Mouse (Mus musculus): ENCODE measurements around the gene Pjvk. TPM values are rescaled to one million over a fixed set of nuclear protein-coding genes. Genes with fewer than 3 reads are reported as not detected.

The Pjvk gene
- total and polyA plus RNA-seq, 2 experiments from 2014 or later: 1.3 TPM; not detected in 1

DNA sequence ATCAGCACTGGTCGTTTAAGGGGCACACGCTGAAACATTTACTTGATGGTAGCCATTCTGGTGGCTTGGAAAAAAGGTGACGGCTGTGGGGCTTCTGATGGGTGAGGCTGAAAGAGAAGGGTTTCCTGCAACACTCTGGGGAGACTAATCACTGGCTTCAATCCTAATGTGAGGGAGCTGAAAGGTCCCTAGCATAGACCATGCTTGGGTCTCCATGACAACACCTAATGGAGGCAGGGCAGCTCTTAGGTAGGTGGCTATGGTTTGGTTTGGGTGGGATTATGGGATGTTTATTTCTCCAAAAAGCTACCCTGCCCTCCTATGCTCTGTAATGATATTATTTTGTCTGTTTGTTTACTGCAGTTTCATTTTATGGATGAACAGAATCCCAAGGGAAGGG is 7.2 kb downstream of the Pjvk start:
- WGBS: 78% methylated on average over 3 of the region's 3 CpGs
- Histone ChIP-seq H3K9ac (replicated peaks; ENCODE audit: low read length, poor library complexity, severe bottlenecking) (no peak overlapping the region), H3K9me3 (ENCODE audit: low read length) (no peaks in the 10 kb centered on the region), H3K4me2 (ENCODE audit: low read depth, low read length, poor library complexity, severe bottlenecking) (no peak overlapping the region), H3K4me1 (ENCODE audit: insufficient read depth, low read length) (no peaks in the 10 kb centered on the region), H3K4me3 (ENCODE audit: low read depth, low read length) (no peak overlapping the region), H3K27ac (ENCODE audit: low read depth, low read length) (no peak overlapping the region), H3K36me3 (ENCODE audit: insufficient read depth, low read length) (no peaks in the 10 kb centered on the region), H3K27me3 (ENCODE audit: insufficient read depth, low read length) (no peaks in the 10 kb centered on the region)
- DNase-seq (ENCODE audit: low spot score) (no peak), ATAC-seq (ENCODE audit: low FRiP score) (no peak)
- no peak for TF ChIP-seq CTCF (IDR thresholded peaks at IDR 0.05)

DNA sequence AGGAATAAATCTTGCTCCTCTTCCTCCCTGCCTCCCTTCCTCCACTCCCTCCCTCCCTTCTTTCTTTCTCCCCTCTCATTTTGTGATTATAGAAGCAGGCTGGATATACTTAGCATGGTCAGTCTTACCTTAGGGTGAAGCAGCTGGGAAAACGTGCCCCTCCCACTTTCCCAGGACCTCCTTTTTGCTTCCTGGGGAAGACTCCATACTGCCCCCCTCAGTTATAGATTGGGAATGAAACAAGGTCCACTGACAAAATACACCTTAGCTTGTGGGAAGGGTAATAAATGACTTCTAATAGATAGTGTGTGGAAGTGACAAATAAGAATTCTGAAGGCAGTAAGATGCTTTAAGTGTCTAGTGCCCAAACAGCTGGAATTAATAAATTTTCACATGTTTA is 7.7 kb downstream of the Pjvk start:
- H3K4me3 ChIP-seq (ENCODE audit: low read depth, low read length): no peak overlapping the region
- ATAC-seq (ENCODE audit: low FRiP score): no peak
- H3K27me3 ChIP-seq (ENCODE audit: insufficient read depth, low read length): no peaks in the 10 kb centered on the region
- H3K4me1 ChIP-seq (ENCODE audit: insufficient read depth, low read length): no peaks in the 10 kb centered on the region
- no peaks in the 10 kb centered on the region for H3K36me3 ChIP-seq (ENCODE audit: insufficient read depth, low read length)
- H3K9ac ChIP-seq (replicated peaks; ENCODE audit: low read length, poor library complexity, severe bottlenecking): no peak overlapping the region
- TF ChIP-seq CTCF (IDR thresholded peaks at IDR 0.05): peak; percentile 38
- H3K4me2 ChIP-seq (ENCODE audit: low read depth, low read length, poor library complexity, severe bottlenecking): no peak overlapping the region
- no peaks in the 10 kb centered on the region for H3K9me3 ChIP-seq (ENCODE audit: low read length)
- no peak for DNase-seq (ENCODE audit: low spot score)
- WGBS: 8% methylated on average over 1 of the region's 1 CpGs
- no peak overlapping the region for H3K27ac ChIP-seq (ENCODE audit: low read depth, low read length)

DNA sequence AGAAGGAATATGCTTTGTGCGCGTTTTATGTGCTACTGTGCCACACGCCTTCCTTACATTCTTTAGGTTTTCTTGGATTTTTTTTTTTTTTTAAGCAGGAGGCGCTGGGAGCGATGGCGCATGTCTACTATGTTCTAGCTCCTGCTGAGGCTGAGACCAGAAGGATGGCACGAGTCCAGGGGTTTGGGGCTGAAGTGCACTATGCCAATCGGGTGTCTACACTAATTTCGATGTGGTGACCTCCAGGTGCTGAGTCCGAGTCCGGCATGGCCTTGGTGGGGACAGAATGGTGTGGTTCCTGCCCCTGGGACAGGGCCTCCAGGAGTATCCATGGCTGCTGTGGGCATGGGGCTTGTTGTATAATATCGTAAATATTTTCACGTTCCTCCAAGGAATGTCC is 10.3 kb downstream of the Pjvk start:
- ATAC-seq (ENCODE audit: low FRiP score) (no peak), DNase-seq (ENCODE audit: low spot score) (no peak)
- 81% methylated on average over 13 of the region's 13 CpGs for WGBS
- H3K36me3 ChIP-seq (ENCODE audit: insufficient read depth, low read length): no peaks in the 10 kb centered on the region
- H3K27ac ChIP-seq (ENCODE audit: low read depth, low read length): no peak overlapping the region
- no peak overlapping the region for H3K4me2 ChIP-seq (ENCODE audit: low read depth, low read length, poor library complexity, severe bottlenecking)
- no peaks in the 10 kb centered on the region for H3K27me3 ChIP-seq (ENCODE audit: insufficient read depth, low read length)
- H3K4me1 ChIP-seq (ENCODE audit: insufficient read depth, low read length): no peaks in the 10 kb centered on the region
- no peak overlapping the region for H3K9ac ChIP-seq (replicated peaks; ENCODE audit: low read length, poor library complexity, severe bottlenecking)
- TF ChIP-seq CTCF (IDR thresholded peaks at IDR 0.05): no peak
- H3K9me3 ChIP-seq (ENCODE audit: low read length): no peaks in the 10 kb centered on the region
- H3K4me3 ChIP-seq (ENCODE audit: low read depth, low read length): no peak overlapping the region

DNA sequence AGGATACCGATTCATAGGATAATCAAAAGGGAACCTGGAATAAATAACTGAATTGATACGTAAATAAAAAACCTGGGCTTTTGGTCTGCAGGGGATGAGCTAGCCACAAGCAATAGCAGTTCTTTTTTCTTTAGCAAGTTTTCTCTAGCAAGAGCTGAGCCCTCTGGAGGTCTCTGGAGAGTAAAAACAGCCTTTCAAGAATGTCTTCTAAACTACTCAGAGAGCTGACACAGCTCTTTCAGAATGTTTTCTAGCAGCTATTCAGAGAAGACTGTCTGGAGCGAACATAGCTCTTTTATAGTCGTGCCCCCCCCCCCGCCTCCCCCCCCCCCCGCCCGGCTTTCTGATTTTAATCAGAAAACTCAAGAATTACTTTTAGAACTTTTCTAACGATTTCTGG is 11.1 kb downstream of the Pjvk start:
- Histone ChIP-seq H3K9me3 (ENCODE audit: low read length) (no peaks in the 10 kb centered on the region), H3K27me3 (ENCODE audit: insufficient read depth, low read length) (no peaks in the 10 kb centered on the region), H3K27ac (ENCODE audit: low read depth, low read length) (no peak overlapping the region), H3K9ac (replicated peaks; ENCODE audit: low read length, poor library complexity, severe bottlenecking) (no peak overlapping the region), H3K4me3 (ENCODE audit: low read depth, low read length) (no peak overlapping the region), H3K4me2 (ENCODE audit: low read depth, low read length, poor library complexity, severe bottlenecking) (no peak overlapping the region), H3K4me1 (ENCODE audit: insufficient read depth, low read length) (no peaks in the 10 kb centered on the region), H3K36me3 (ENCODE audit: insufficient read depth, low read length) (no peaks in the 10 kb centered on the region)
- DNase-seq (ENCODE audit: low spot score): peak; percentile 36
- 47% methylated on average over 5 of the region's 8 CpGs for WGBS
- no peak for ATAC-seq (ENCODE audit: low FRiP score)
- TF ChIP-seq CTCF (IDR thresholded peaks at IDR 0.05): 0 out of 2 replicates have a peak, but pooled peaks have one; percentile 4

DNA sequence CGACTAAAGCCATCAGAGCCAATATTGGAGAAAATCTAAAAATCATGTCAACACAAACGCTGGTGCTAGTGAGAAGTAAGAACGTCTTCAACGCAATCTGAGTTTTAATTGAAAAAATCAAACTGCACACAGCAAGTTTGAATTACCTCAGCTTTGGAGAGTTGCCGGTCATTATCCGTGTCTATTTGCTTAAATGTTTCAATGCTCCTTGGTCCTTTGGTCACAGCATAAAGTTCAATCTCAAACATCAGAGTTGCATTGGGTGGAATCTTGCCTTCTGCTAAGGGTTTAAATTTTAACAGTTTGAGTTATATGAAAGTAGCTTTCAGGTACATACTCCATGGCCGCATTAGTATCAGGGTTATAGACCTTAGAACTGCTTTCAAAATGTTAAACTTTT is 17.3 kb downstream of the Pjvk start:
- TF ChIP-seq CTCF (IDR thresholded peaks at IDR 0.05): no peak
- Histone ChIP-seq H3K9me3 (ENCODE audit: low read length) (no peaks in the 10 kb centered on the region), H3K4me3 (ENCODE audit: low read depth, low read length) (no peak overlapping the region), H3K4me1 (ENCODE audit: insufficient read depth, low read length) (no peaks in the 10 kb centered on the region), H3K27ac (ENCODE audit: low read depth, low read length) (no peak overlapping the region), H3K27me3 (ENCODE audit: insufficient read depth, low read length) (no peaks in the 10 kb centered on the region), H3K36me3 (ENCODE audit: insufficient read depth, low read length) (no peaks in the 10 kb centered on the region), H3K4me2 (ENCODE audit: low read depth, low read length, poor library complexity, severe bottlenecking) (no peak overlapping the region), H3K9ac (replicated peaks; ENCODE audit: low read length, poor library complexity, severe bottlenecking) (no peak overlapping the region)
- ATAC-seq (ENCODE audit: low FRiP score) (no peak), DNase-seq (ENCODE audit: low spot score) (no peak)
- 97% methylated on average over 7 of the region's 7 CpGs for WGBS

DNA sequence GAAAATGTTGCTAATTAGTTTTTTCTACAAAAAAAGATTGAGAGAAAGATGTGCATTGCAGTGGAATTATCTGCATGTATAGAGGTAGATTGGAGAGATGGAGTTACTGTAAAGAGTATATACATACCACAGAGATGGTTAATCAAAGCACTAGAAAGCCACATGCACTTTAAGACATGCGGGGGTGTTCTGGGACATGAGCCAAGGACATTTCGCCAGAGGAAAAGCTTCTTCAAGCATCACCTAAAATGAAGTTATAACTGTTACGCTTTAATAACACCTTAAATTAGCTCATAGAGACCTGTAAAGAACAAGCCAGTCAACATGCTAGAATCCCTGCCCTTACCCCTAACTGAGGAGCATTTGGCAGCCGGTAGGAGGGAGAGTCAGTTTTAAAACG is 18.9 kb downstream of the Pjvk start:
- no peak for ATAC-seq (ENCODE audit: low FRiP score)
- WGBS: 84% methylated on average over 5 of the region's 5 CpGs

More for the DNA sequence above, 18.9 kb downstream of the Pjvk start:
- Histone ChIP-seq H3K4me2 (ENCODE audit: low read depth, low read length, poor library complexity, severe bottlenecking) (no peak overlapping the region), H3K4me1 (ENCODE audit: insufficient read depth, low read length) (no peaks in the 10 kb centered on the region), H3K27ac (ENCODE audit: low read depth, low read length) (no peak overlapping the region), H3K27me3 (ENCODE audit: insufficient read depth, low read length) (no peaks in the 10 kb centered on the region), H3K9me3 (ENCODE audit: low read length) (no peaks in the 10 kb centered on the region), H3K9ac (replicated peaks; ENCODE audit: low read length, poor library complexity, severe bottlenecking) (no peak overlapping the region), H3K4me3 (ENCODE audit: low read depth, low read length) (no peak overlapping the region), H3K36me3 (ENCODE audit: insufficient read depth, low read length) (no peaks in the 10 kb centered on the region)
- no peak for DNase-seq (ENCODE audit: low spot score)
- TF ChIP-seq CTCF (IDR thresholded peaks at IDR 0.05): no peak
